Mouse (Mus musculus) E14TG2a.4 (cell line): ENCODE measurements at regions not wholly inside any gene's neighbourhood (a gene's known extent, or its start where the extent isn't known, plus 50 kb on each side); places are given as distances from the start of the nearest gene placed in this dataset.

Experiments used
- H3K27me3 ChIP-seq: 2 replicates; pipeline ENCODE4 v1.6.1; 2014; ENCODE audit warnings: low read length, control low read depth; ENCODE audit not compliant: insufficient read depth
- H3K36me3 ChIP-seq: 2 replicates; pipeline ENCODE4 v1.6.1; 2014; ENCODE audit warnings: low read length, control low read depth; ENCODE audit not compliant: insufficient read depth
- H3K4me1 ChIP-seq: replicated peaks from 2 replicates; pipeline ENCODE4 v1.6.1; 2014; ENCODE audit warnings: low read depth, low read length, control low read depth
- H3K4me3 ChIP-seq: replicated peaks from 2 replicates; pipeline ENCODE4 v1.5.1; 2014; ENCODE audit warnings: mild to moderate bottlenecking, low read length
- H3K9me3 ChIP-seq: 2 replicates; pipeline ENCODE4 v1.6.1; 2014; ENCODE audit warnings: low read length, control low read depth
- CTCF ChIP-seq: conservative IDR thresholded peaks from 2 replicates; pipeline ENCODE4 v1.5.1; 2014; ENCODE audit warnings: low read length
- NANOG ChIP-seq: IDR thresholded peaks from 2 replicates; pipeline ENCODE4 v1.6.1; 2014; ENCODE audit warnings: borderline replicate concordance, low read length, mixed read lengths
- POU5F1 ChIP-seq: IDR thresholded peaks from 2 replicates; pipeline ENCODE4 v1.6.1; 2014; ENCODE audit warnings: low read length, borderline replicate concordance

DNA sequence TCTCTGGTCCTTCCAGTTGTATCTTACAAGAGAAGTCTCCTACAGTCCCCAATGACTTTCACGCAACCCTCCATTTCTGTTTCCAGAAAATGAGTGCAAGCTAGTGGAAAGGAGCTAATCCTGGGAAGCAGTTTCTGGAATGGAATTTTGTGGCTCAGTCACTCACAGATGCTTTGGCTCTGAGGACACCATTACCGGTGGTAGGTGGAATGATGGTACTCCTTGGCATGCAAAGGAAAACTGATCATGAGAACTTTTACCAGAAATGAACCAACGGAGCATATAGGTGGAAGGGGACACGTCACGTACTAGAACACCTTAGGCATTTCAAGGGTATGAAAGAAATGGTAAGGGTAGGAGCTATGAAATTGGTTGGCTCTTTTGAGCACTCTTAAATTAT lies 135.1 kb upstream of the Mocs2 start:
- Histone ChIP-seq H3K27me3 (no peaks in the 10 kb centered on the region), H3K36me3 (no peaks in the 10 kb centered on the region), H3K9me3 (peaks cover 12% of the 10 kb centered on the region), H3K4me3 (no peak overlapping the region), H3K4me1 (no peaks in the 10 kb centered on the region)
- TF ChIP-seq POU5F1 (no peak), NANOG (no peak)

DNA sequence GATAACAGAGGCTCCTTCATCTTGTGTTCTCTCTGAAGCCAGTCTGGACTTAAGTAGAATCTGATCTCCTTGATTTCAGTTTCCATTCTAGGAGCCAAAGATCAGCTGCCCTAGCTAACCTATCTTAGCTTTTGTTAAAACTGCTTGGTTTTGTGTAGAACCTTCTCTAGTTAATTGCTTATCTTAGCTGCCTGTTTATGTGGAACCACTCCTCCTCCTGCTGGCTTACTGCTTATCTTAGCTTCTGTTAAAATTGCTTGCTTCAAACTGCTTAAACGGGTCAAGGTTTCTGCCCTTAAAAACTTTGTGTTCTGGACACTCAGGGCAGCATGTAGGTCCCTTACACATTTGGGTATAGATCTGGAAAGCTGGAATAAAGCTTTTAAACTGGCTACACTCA lies 133.7 kb upstream of the Mocs2 start:
- Histone ChIP-seq H3K4me3 (no peak overlapping the region), H3K27me3 (no peaks in the 10 kb centered on the region), H3K4me1 (no peaks in the 10 kb centered on the region), H3K36me3 (no peaks in the 10 kb centered on the region), H3K9me3 (peaks cover 12% of the 10 kb centered on the region)
- TF ChIP-seq POU5F1: no peak

DNA sequence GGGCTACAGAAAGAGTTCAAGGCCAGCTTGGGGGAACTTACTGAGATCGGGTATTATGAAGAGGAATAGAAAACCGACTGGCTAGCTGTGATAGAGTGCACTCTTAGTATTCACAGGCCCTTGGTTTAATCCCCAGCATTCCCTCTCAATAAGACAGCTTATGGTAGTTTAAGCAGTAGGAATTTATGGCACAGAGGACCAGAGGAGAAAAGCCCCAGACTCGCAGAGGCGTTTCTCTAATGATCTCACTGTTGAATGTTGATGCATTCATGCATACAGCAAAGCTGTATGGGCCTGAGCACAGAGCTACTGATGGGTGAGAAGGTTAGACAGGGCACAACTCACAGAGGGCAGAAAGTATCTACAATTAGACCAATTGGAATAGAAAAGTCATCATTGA lies 132.7 kb upstream of the Mocs2 start:
- H3K36me3 ChIP-seq: no peaks in the 10 kb centered on the region
- H3K27me3 ChIP-seq: no peaks in the 10 kb centered on the region
- H3K4me1 ChIP-seq: no peaks in the 10 kb centered on the region
- TF ChIP-seq CTCF (no peak), POU5F1 (no peak), NANOG (no peak)
- H3K9me3 ChIP-seq: peaks cover 12% of the 10 kb centered on the region
- H3K4me3 ChIP-seq: no peak overlapping the region

DNA sequence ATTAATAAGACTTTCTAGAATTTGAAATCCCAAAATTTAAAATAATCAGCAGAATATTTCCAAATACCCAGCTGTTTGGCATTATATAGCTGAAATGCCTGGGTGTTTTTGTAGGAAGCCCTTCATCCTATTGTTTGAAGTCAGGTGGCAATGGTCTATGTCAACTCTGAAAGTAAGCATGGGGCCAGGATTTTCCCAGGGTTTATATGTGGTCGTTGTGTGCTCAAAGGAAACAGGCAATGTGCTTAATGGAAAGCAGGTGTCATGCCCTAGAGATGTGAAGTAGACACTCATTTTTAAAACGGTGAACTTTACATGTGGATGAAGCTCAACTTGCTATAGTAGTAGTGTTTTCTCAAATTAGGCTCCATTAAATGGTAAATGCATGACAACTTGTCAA lies 105.4 kb upstream of the Mocs2 start:
- Histone ChIP-seq H3K4me3 (no peak overlapping the region), H3K36me3 (no peaks in the 10 kb centered on the region)

DNA sequence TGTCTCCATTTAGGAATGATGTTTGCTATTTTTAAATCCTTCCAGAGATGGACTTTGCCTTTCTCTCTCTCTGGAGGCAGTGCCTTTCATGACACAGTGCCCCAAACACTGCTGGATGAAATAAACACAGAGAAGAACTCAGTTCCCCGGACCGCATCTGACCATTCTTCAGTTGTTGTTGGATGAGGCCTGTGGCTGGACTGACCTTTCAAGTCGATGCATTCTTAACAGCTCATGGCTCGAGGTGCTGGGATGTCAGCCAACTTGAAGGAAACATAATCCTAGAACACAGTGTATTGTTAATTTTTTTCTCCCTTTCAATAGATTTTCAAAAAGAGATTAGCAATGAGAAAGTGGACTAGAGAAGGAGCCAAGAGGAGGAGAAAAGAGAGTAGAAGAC lies 98.3 kb upstream of the Mocs2 start:
- TF ChIP-seq NANOG: no peak
- no peak for TF ChIP-seq CTCF
- TF ChIP-seq POU5F1: no peak
- no peaks in the 10 kb centered on the region for H3K27me3 ChIP-seq
- H3K9me3 ChIP-seq: no peaks in the 10 kb centered on the region
- H3K36me3 ChIP-seq: no peaks in the 10 kb centered on the region
- H3K4me3 ChIP-seq: no peak overlapping the region
- H3K4me1 ChIP-seq: no peaks in the 10 kb centered on the region

More for the DNA sequence above, 105.4 kb upstream of the Mocs2 start:
- Histone ChIP-seq H3K9me3 (no peaks in the 10 kb centered on the region), H3K27me3 (no peaks in the 10 kb centered on the region), H3K4me1 (no peaks in the 10 kb centered on the region)
- no peak for TF ChIP-seq CTCF
- no peak for TF ChIP-seq POU5F1
- no peak for TF ChIP-seq NANOG

DNA sequence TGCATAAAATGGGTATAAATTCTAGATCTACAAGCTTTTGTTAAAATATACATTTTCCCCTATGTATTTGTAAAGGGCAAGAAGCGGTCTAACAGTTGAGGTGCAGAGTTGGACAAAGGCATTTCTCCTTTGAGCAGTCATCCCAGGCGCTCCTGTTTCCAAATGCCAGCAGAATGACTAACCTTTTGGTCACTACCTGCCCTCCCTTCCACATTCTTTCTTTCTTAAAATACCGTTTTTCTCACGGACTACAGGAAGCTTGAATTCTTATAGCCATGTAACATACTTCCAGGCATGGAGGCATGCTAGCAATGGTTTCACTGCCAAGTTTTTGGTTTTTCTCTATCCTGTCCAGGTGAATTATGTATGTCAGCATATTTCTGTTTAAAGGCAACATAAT lies 91.2 kb upstream of the Mocs2 start:
- Histone ChIP-seq H3K4me3 (no peak overlapping the region), H3K27me3 (no peaks in the 10 kb centered on the region), H3K36me3 (no peaks in the 10 kb centered on the region), H3K9me3 (no peaks in the 10 kb centered on the region), H3K4me1 (no peaks in the 10 kb centered on the region)
- TF ChIP-seq NANOG (no peak), POU5F1 (no peak), CTCF (no peak)

DNA sequence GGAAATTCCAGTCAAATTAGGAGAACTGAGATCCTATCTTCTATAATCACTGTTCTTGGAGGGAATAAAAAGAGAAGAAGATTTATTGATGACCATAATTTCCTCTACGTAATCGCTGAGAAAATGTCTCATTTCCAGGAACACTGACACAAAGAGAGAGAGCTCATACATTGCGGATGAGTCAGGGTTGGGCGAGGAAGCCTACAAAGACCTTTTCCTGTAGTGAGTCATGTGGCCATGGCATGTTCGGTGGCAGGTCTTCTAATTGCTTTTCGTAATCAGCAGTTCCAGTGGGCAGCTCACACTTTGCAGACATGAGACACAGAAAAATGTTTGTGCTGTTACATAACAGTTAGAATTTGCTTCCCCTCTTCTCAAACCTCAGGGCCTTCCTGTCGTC lies 83.0 kb upstream of the Mocs2 start:
- Histone ChIP-seq H3K36me3 (no peaks in the 10 kb centered on the region), H3K4me3 (no peak overlapping the region), H3K9me3 (no peaks in the 10 kb centered on the region), H3K4me1 (no peaks in the 10 kb centered on the region), H3K27me3 (no peaks in the 10 kb centered on the region)
- TF ChIP-seq POU5F1: no peak
- TF ChIP-seq NANOG: no peak
- TF ChIP-seq CTCF: no peak

DNA sequence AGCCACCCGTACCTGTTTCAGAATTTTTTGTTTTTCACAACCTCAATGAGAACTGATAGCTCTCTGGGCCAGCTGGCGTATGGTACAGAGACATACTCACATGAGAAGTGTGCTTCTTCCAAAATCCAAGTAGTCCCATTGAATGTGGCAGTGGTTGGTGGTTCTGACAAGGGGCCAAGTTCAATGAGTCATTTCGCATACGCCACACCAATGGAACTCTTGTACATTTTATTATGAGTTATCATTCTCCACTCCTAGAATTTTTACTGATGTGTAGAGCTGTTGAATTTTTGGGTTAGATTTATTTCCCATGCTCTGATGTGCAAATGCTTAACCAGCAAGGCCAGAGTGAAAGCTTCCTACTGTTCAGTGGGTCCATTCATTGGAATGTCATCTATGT lies 82.0 kb upstream of the Mocs2 start:
- no peaks in the 10 kb centered on the region for H3K9me3 ChIP-seq
- TF ChIP-seq CTCF (no peak), POU5F1 (no peak), NANOG (no peak)
- H3K4me1 ChIP-seq: no peaks in the 10 kb centered on the region

DNA sequence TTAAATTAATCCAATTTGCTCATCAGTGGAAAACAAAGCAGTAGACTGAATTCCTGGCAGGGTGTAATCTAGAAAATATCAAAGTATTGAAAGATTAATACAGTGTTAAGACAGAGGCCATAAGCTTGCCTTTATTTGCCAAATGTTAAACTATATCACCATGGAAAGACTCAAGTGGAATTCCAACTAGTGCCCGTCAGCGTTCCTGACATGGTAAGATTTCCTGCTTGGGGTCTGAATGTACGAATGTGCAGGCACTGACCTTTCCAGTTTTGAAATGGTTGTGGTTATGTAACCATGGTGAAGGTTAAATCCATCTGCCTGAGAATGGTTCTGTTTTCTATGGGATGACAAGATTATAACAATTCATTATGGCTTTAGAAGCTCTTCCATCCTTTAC lies 75.5 kb upstream of the Mocs2 start:
- H3K4me1 ChIP-seq: no peaks in the 10 kb centered on the region

More for the DNA sequence above, 82.0 kb upstream of the Mocs2 start:
- no peak overlapping the region for H3K4me3 ChIP-seq
- no peaks in the 10 kb centered on the region for H3K36me3 ChIP-seq
- H3K27me3 ChIP-seq: no peaks in the 10 kb centered on the region

DNA sequence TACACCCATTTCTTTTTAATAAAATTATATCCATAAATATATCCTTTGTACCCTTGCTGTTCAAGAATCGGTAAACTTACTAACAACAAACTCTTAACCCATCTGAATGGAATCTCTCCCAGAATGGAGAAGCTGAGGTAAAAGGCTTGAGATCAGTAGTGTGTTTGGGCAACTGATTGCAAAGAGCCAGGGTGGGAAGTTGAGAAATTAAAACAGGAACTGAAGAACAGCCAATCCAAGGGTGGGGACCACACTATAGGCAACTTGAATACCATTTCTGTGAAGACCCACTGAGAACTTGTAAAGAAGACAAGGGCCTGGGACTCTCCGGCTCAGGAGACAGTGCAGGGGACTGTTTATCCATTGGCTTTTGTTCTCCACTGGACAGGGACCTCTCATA lies 72.2 kb upstream of the Mocs2 start:
- Histone ChIP-seq H3K4me3 (no peak overlapping the region), H3K36me3 (no peaks in the 10 kb centered on the region), H3K9me3 (no peaks in the 10 kb centered on the region), H3K4me1 (no peaks in the 10 kb centered on the region), H3K27me3 (no peaks in the 10 kb centered on the region)
- TF ChIP-seq POU5F1: no peak
- TF ChIP-seq NANOG: no peak
- no peak for TF ChIP-seq CTCF

More for the DNA sequence above, 75.5 kb upstream of the Mocs2 start:
- Histone ChIP-seq H3K27me3 (no peaks in the 10 kb centered on the region), H3K9me3 (no peaks in the 10 kb centered on the region), H3K4me3 (no peak overlapping the region), H3K36me3 (no peaks in the 10 kb centered on the region)
- TF ChIP-seq NANOG (no peak), POU5F1 (no peak), CTCF (no peak)
